Mouse (Mus musculus): ENCODE data around the gene Tiprl.

- TF ChIP-seq GATA1 (IDR thresholded peaks at IDR 0.05; ENCODE audit: borderline replicate concordance, low read length), result no peak
- TF ChIP-seq FLI1 (IDR thresholded peaks at IDR 0.05; ENCODE audit: low read length), result no peak
Measured at GRCm38 (mm10) chr1:165174059-165174616, 62.7 kb downstream of the Tiprl start.

Measured in megakaryocyte, embryonic 14.5 days (primary cell).